Mouse (Mus musculus): ENCODE data around the gene Gm20388. TPM values are rescaled to one million over a fixed set of nuclear protein-coding genes. Genes with fewer than 3 reads are reported as not detected.

Gm20388 gene
- polyA plus RNA-seq, 1 experiment: 0.36 TPM

DNA sequence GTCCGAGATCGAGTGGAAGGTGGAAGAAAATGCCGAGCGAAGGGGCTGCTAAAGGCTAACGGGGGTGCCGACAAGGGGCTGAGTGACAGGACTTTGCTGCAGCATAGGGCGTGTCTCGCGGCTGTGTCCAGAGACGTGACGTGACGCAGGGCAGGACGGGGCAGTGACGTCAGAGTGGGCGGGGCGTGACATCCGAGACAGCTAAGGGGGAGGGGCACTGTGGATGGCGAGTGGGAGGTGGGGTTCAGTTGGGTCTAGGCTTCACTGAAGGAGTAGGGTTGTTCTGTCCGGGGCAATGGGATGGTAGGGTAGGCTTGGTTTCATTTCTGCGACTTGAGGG is 3463.6 kb downstream of the Gm20388 start:
- no peak for TF ChIP-seq GATA1 (IDR thresholded peaks at IDR 0.05; ENCODE audit: low read length)
- TF ChIP-seq TAL1 (IDR thresholded peaks at IDR 0.05; ENCODE audit: low read length): no peak
- Histone ChIP-seq H3K27me3 (ENCODE audit: control insufficient read depth) (no peaks in the 10 kb centered on the region), H3K4me3 (replicated peaks) (peak overlapping the region; percentile 97), H3K36me3 (ENCODE audit: control insufficient read depth) (peaks cover 22% of the 10 kb centered on the region), H3K4me1 (ENCODE audit: control insufficient read depth) (peaks cover 51% of the 10 kb centered on the region), H3K9me3 (ENCODE audit: control insufficient read depth, low read length) (no peaks in the 10 kb centered on the region)

DNA sequence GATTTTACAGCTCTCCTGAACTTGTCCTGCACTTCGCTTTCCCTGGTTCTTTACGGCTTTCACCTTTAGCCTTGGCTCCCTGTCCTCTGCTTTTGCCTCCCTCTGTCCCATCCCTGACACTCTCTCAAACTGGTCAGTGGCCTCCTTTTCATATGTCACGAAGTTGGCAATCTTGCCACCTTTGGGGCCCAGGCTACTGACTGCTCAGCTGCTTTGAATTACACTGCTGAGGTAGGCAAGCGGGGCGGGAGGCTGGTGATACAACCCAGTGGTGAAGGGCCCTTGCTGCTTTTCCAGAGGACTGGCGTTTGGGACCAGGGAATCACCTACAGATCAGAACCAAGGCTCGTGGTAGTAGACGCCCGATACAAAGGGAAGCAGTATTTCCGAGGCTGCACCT is 3465.1 kb downstream of the Gm20388 start:
- Histone ChIP-seq H3K36me3 (ENCODE audit: control insufficient read depth) (peaks cover 27% of the 10 kb centered on the region), H3K4me1 (ENCODE audit: control insufficient read depth) (peaks cover 48% of the 10 kb centered on the region), H3K27me3 (ENCODE audit: control insufficient read depth) (no peaks in the 10 kb centered on the region), H3K9me3 (ENCODE audit: control insufficient read depth, low read length) (no peaks in the 10 kb centered on the region), H3K4me3 (replicated peaks) (no peak overlapping the region)
- TF ChIP-seq TAL1 (IDR thresholded peaks at IDR 0.05; ENCODE audit: low read length) (no peak), GATA1 (IDR thresholded peaks at IDR 0.05; ENCODE audit: low read length) (no peak)

DNA sequence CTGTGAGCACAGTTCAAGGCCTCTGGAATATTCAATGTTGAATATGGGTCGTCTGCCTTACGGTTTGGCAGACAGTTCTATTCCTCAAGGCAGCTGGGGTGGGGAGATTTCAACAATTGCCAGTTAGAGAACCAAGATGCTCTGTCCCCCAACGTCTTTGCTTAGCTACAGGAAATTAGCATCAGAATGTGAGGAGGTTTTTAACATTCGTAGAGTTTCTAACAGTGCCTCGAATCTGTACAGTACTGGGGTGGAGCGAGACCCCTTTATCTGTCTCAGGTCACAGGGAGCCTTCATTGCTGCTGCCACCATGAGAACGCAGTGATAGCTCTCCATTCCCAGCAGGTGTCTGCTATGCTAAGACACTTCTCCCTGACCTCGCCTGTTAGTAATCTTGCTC is 3465.5 kb downstream of the Gm20388 start:
- peaks cover 48% of the 10 kb centered on the region for H3K4me1 ChIP-seq (ENCODE audit: control insufficient read depth)
- no peak for TF ChIP-seq GATA1 (IDR thresholded peaks at IDR 0.05; ENCODE audit: low read length)
- no peak for TF ChIP-seq TAL1 (IDR thresholded peaks at IDR 0.05; ENCODE audit: low read length)
- H3K4me3 ChIP-seq (replicated peaks): no peak overlapping the region
- H3K27me3 ChIP-seq (ENCODE audit: control insufficient read depth): no peaks in the 10 kb centered on the region
- H3K36me3 ChIP-seq (ENCODE audit: control insufficient read depth): peaks cover 31% of the 10 kb centered on the region
- no peaks in the 10 kb centered on the region for H3K9me3 ChIP-seq (ENCODE audit: control insufficient read depth, low read length)

DNA sequence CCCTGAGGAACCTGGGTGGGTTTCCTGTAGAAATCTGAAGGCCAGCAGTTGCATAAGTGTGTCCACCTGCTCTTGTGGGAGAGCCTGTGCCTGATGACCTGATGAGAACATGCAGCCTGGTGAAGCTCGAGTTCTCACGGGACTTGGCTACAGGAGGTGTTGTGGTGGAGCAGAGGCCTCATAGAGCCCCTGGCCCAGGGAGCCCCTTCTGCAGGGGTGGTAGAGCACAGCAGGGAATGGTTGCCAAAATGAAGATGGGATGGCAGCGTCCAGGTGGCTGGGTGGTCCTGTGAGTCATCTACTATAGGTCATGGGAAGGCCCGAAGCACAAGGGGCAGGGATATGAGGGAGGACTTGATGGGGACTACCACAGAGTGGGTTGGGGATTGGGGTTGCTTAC is 3471.1 kb downstream of the Gm20388 start:
- Histone ChIP-seq H3K27me3 (ENCODE audit: control insufficient read depth) (no peaks in the 10 kb centered on the region), H3K9me3 (ENCODE audit: control insufficient read depth, low read length) (no peaks in the 10 kb centered on the region), H3K4me3 (replicated peaks) (no peak overlapping the region), H3K4me1 (ENCODE audit: control insufficient read depth) (no peaks in the 10 kb centered on the region), H3K36me3 (ENCODE audit: control insufficient read depth) (peaks cover 73% of the 10 kb centered on the region)
- TF ChIP-seq GATA1 (IDR thresholded peaks at IDR 0.05; ENCODE audit: low read length) (no peak), TAL1 (IDR thresholded peaks at IDR 0.05; ENCODE audit: low read length) (no peak)

DNA sequence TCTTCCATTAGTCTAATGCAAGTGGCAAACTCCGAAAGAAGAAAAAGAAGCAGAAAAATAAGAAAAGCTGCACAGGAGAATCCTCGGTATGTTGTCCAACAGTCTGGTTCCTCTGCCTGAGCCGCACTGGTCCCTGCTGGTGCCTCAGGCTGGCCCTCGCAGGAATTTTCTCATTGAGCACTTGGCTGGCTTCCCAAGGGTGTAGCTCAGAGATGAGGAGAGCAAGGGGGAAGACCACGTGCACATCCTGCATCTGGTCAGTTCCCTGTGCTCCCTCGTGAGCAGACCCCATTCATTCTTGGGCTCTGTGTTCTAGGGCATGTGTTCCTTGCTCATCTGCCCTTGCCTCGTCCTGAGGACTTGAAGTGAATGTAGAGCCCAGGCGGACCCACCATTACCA is 3471.9 kb downstream of the Gm20388 start:
- H3K27me3 ChIP-seq (ENCODE audit: control insufficient read depth): no peaks in the 10 kb centered on the region
- H3K9me3 ChIP-seq (ENCODE audit: control insufficient read depth, low read length): no peaks in the 10 kb centered on the region
- H3K4me1 ChIP-seq (ENCODE audit: control insufficient read depth): no peaks in the 10 kb centered on the region
- peaks cover 77% of the 10 kb centered on the region for H3K36me3 ChIP-seq (ENCODE audit: control insufficient read depth)
- no peak overlapping the region for H3K4me3 ChIP-seq (replicated peaks)
- TF ChIP-seq GATA1 (IDR thresholded peaks at IDR 0.05; ENCODE audit: low read length) (no peak), TAL1 (IDR thresholded peaks at IDR 0.05; ENCODE audit: low read length) (no peak)

DNA sequence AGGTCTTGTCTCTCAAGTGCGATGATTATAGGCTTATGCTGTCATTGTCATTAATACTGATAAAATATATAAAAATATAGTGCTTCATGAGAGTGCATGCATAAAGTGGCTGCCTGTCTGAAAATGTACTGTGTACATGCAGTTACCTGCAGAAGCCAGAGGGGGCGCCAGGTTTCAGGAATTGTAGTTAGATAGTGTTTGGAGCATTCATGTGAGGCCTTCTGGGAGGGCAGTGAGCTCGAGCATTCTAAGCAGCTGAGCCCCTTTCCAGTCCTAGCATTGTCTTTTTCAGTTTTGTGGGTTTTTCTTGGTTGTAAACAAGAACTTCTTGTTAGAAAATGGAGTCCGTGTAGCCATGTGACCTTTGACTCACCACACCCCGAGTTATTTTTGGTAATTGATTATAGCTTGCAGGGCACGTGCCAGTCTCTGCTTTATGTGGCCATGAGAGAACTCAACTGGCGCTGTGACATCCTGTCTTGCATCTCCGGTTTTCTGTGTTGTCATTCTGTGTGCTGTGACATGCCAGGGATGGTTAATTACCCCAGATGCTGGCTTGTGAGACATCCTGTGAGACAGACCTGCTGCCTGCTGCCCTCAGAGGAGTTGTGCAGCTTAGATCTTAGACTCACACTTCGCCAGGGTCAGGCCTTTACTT is 3474.4 kb downstream of the Gm20388 start:
- H3K27me3 ChIP-seq (ENCODE audit: control insufficient read depth): no peaks in the 10 kb centered on the region
- no peaks in the 10 kb centered on the region for H3K9me3 ChIP-seq (ENCODE audit: control insufficient read depth, low read length)
- TF ChIP-seq GATA1 (IDR thresholded peaks at IDR 0.05; ENCODE audit: low read length) (no peak), TAL1 (IDR thresholded peaks at IDR 0.05; ENCODE audit: low read length) (no peak)
- H3K36me3 ChIP-seq (ENCODE audit: control insufficient read depth): peaks cover 94% of the 10 kb centered on the region
- no peaks in the 10 kb centered on the region for H3K4me1 ChIP-seq (ENCODE audit: control insufficient read depth)
- H3K4me3 ChIP-seq (replicated peaks): no peak overlapping the region

DNA sequence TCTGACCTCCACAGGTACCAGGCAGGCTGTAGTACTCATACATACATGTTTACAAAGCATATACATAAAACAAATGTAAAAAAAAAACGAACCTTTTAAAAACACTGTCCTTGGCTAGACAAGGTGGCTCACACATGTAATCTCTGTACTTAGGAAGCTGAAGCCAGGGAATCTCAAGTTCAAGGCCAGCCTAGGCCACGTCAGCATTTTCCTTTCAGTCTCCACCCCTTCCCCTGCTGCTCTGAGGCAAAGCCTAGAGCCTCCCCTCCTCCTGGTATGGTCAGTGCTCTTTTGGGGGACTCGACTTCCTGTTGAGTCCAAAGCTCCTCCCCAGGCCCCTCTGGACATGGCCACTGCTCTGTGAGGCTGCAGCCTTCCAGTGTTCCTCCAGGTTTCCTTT is 3476.4 kb downstream of the Gm20388 start:
- Histone ChIP-seq H3K36me3 (ENCODE audit: control insufficient read depth) (peaks cover 99% of the 10 kb centered on the region), H3K4me1 (ENCODE audit: control insufficient read depth) (no peaks in the 10 kb centered on the region), H3K27me3 (ENCODE audit: control insufficient read depth) (no peaks in the 10 kb centered on the region), H3K4me3 (replicated peaks) (no peak overlapping the region), H3K9me3 (ENCODE audit: control insufficient read depth, low read length) (no peaks in the 10 kb centered on the region)
- TF ChIP-seq TAL1 (IDR thresholded peaks at IDR 0.05; ENCODE audit: low read length) (no peak), GATA1 (IDR thresholded peaks at IDR 0.05; ENCODE audit: low read length) (no peak)

DNA sequence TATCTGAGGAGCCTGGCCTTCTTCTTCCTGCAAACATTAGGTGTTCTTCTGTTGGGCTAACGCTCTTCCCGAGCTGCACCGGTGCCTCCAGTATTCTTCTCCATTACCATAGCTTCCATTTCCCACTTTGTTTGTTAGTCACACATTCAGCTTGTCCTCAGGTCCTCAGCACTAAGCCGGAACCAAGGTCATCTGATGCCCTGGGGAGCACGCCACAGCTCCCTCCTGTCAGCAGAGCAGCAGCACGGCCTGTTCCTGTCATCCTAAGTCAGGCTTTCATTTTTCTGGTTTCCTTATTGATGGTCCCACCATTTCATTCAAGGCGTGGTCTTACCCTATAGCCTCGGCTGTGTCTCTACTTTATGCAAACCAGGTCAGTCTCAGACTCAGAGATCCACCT is 3477.2 kb downstream of the Gm20388 start:
- Histone ChIP-seq H3K4me3 (replicated peaks) (no peak overlapping the region), H3K9me3 (ENCODE audit: control insufficient read depth, low read length) (no peaks in the 10 kb centered on the region), H3K36me3 (ENCODE audit: control insufficient read depth) (peaks cover 100% of the 10 kb centered on the region), H3K27me3 (ENCODE audit: control insufficient read depth) (no peaks in the 10 kb centered on the region), H3K4me1 (ENCODE audit: control insufficient read depth) (no peaks in the 10 kb centered on the region)
- TF ChIP-seq TAL1 (IDR thresholded peaks at IDR 0.05; ENCODE audit: low read length): no peak
- no peak for TF ChIP-seq GATA1 (IDR thresholded peaks at IDR 0.05; ENCODE audit: low read length)

DNA sequence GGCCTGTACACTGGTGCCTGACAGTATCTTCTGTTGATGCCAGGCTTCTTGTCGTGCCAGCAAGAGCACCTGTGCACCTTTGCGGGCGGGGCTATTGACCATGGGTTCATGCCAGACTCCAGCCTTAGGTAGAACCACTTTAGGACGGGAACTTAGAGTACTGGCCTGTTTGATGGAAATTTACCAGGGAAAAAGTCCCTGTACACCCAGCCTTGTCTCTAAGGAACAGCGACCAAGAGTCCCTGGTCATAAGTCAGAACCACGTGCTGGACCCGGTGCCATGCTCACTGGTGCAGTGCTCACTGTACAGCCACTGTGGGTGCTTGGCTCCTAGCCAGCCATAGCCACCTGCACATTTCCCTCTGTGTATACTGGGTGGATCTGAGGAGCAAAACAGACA is 3478.4 kb downstream of the Gm20388 start:
- no peaks in the 10 kb centered on the region for H3K27me3 ChIP-seq (ENCODE audit: control insufficient read depth)
- no peaks in the 10 kb centered on the region for H3K9me3 ChIP-seq (ENCODE audit: control insufficient read depth, low read length)
- H3K36me3 ChIP-seq (ENCODE audit: control insufficient read depth): peaks cover 100% of the 10 kb centered on the region
- TF ChIP-seq GATA1 (IDR thresholded peaks at IDR 0.05; ENCODE audit: low read length) (no peak), TAL1 (IDR thresholded peaks at IDR 0.05; ENCODE audit: low read length) (no peak)
- H3K4me3 ChIP-seq (replicated peaks): no peak overlapping the region
- H3K4me1 ChIP-seq (ENCODE audit: control insufficient read depth): no peaks in the 10 kb centered on the region

DNA sequence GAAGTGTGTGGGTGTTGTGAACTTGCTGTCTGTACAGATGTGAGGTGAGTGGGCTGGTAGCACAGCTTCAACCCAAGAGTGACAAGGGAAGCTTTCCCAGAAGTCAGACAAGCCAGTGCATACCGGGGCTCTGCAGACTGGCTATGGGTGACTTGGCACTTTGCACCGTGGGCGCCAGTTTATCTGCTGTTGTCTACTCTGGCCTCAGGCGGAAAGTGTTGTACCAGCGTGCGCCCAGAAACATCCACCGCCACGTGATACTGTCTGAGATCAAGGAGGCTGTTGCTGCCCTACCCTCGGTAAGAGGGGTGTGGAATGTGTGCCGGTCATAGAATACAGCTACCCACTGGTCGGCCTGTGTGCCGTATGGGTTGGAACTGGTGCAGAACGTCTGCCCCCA is 3487.7 kb downstream of the Gm20388 start:
- peaks cover 2% of the 10 kb centered on the region for H3K4me1 ChIP-seq (ENCODE audit: control insufficient read depth)
- no peak overlapping the region for H3K4me3 ChIP-seq (replicated peaks)
- H3K36me3 ChIP-seq (ENCODE audit: control insufficient read depth): peaks cover 99% of the 10 kb centered on the region
- no peak for TF ChIP-seq GATA1 (IDR thresholded peaks at IDR 0.05; ENCODE audit: low read length)
- no peak for TF ChIP-seq TAL1 (IDR thresholded peaks at IDR 0.05; ENCODE audit: low read length)
- H3K27me3 ChIP-seq (ENCODE audit: control insufficient read depth): no peaks in the 10 kb centered on the region
- H3K9me3 ChIP-seq (ENCODE audit: control insufficient read depth, low read length): no peaks in the 10 kb centered on the region

Data from erythroblast, embryonic 14.5 days (primary cell).